Mouse (Mus musculus): ENCODE measurements at regions not wholly inside any gene's neighbourhood (a gene's known extent, or its start where the extent isn't known, plus 50 kb on each side); places are given as distances from the start of the nearest gene placed in this dataset.

DNA sequence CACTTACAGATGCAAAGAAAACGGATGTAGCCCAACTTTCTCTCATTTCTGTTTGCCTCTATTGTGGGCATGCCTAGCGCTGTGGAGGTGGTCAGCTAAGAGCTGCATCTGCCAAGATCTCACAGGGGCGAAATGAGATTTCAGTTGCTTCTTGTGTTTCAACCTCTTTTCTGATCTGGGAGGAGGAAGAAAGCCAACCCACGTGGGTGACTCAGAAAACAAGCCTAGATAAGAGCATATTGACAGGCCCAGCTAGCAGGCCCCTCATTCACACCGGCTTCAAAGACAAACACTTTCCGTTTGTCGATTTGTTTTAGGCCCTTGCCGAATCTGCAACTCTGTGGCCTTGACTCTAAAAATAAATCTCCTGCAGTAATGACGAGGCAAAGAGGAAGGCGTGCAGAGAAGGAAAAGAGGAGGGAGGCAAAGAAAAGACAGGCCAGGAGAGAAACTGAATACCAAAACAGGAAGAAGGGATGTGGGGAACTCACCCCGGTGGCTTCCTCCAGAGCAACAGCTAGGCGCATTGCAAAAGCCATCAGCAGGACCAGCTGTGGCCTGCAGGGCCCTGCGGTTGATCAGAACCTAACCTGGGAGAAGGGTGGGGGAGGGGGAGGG lies 407.1 kb downstream of the Bcor start:
- Histone ChIP-seq H3K9ac (no peak overlapping the region), H3K27me3 (peaks cover 26% of the 10 kb centered on the region), H3K27ac (no peak overlapping the region), H3K4me1 (no peaks in the 10 kb centered on the region), H3K4me2 (no peak overlapping the region), H3K9me3 (no peaks in the 10 kb centered on the region), H3K36me3 (no peaks in the 10 kb centered on the region), H3K4me3 (no peak overlapping the region)
- 30% methylated on average over 13 of the region's 13 CpGs for WGBS
- no peak for ATAC-seq (ENCODE audit: insufficient number of reproducible peaks, insufficient read depth, low FRiP score, low TSS enrichment, low read depth)

- WGBS = 95% methylated on average over 2 of the region's 2 CpGs
- Histone ChIP-seq H3K9me3 (no peaks in the 10 kb centered on the region), H3K4me1 (no peaks in the 10 kb centered on the region), H3K36me3 (no peaks in the 10 kb centered on the region), H3K27ac (no peak overlapping the region), H3K9ac (no peak overlapping the region), H3K4me3 (no peak overlapping the region), H3K4me2 (no peak overlapping the region), H3K27me3 (peaks cover 32% of the 10 kb centered on the region)
- no peak for ATAC-seq (ENCODE audit: insufficient number of reproducible peaks, insufficient read depth, low FRiP score, low TSS enrichment, low read depth)
Observed at GRCm38 (mm10) chrX:11755046-11755445, 405.1 kb downstream of the Bcor start.

DNA sequence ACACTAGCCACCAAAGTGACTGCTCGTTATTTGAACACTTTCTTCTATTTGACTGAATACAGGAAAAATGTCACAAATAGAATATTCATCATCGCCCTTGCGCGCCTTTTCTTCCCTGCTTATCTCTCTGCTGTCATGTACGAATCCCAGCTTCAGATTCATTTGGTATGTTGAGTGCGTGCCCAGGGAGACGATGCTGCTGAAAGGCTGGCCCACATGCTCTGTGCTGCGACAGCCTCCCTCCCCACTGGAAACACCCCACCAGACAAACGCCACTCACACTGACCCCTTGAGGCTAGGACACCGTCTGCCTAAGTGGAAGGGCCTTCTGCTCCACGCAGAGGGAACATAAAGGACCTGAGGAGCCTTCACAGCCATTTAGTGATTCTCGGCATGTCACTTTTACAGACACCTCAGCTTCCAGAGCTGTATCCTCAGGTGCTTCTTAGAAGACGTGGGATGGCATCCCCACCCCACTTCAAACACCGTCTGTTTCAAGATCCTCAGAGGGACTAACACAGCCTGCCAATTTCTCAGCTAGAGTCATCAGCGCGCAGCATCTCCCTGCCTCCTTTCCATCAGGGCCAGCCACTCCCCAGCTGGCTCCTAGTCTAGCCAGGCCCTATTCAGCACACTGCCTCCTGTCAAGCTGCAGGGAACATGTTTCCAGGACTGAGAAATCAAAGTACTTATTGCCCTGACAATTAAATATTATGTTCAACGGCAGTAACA lies 396.6 kb downstream of the Bcor start:
- 78% methylated on average over 17 of the region's 17 CpGs for WGBS
- H3K4me3 ChIP-seq = no peak overlapping the region

GRCm38 (mm10) chrX:11776236-11776899 lies 383.8 kb downstream of the Bcor start:
- no peaks in the 10 kb centered on the region for H3K4me1 ChIP-seq
- ATAC-seq (ENCODE audit: insufficient number of reproducible peaks, insufficient read depth, low FRiP score, low TSS enrichment, low read depth) = no peak
- no peak overlapping the region for H3K4me2 ChIP-seq
- H3K4me3 ChIP-seq = no peak overlapping the region
- no peak overlapping the region for H3K27ac ChIP-seq
- H3K36me3 ChIP-seq = no peaks in the 10 kb centered on the region
- 70% methylated on average over 6 of the region's 6 CpGs for WGBS
- no peaks in the 10 kb centered on the region for H3K9me3 ChIP-seq
- H3K9ac ChIP-seq = no peak overlapping the region
- peaks cover 6% of the 10 kb centered on the region; the same call in 1 of the 2 replicates for H3K27me3 ChIP-seq

More for the DNA sequence above, 396.6 kb downstream of the Bcor start:
- ATAC-seq (ENCODE audit: insufficient number of reproducible peaks, insufficient read depth, low FRiP score, low TSS enrichment, low read depth) = no peak
- Histone ChIP-seq H3K9ac (no peak overlapping the region), H3K27me3 (peaks cover 7% of the 10 kb centered on the region; the same call in 1 of the 2 replicates), H3K36me3 (no peaks in the 10 kb centered on the region), H3K9me3 (no peaks in the 10 kb centered on the region), H3K27ac (no peak overlapping the region), H3K4me1 (no peaks in the 10 kb centered on the region), H3K4me2 (no peak overlapping the region)

GRCm38 (mm10) chrX:11795010-11795409 lies 365.1 kb downstream of the Bcor start:
- Histone ChIP-seq H3K4me2 (no peak overlapping the region), H3K4me3 (no peak overlapping the region), H3K9ac (no peak overlapping the region), H3K9me3 (no peaks in the 10 kb centered on the region), H3K27me3 (peaks cover 18% of the 10 kb centered on the region; the same call in 1 of the 2 replicates), H3K4me1 (peaks cover 3% of the 10 kb centered on the region; the same call in 1 of the 2 replicates), H3K36me3 (no peaks in the 10 kb centered on the region), H3K27ac (no peak overlapping the region)
- WGBS = 68% methylated on average over 6 of the region's 6 CpGs
- no peak for ATAC-seq (ENCODE audit: insufficient number of reproducible peaks, insufficient read depth, low FRiP score, low TSS enrichment, low read depth)

DNA sequence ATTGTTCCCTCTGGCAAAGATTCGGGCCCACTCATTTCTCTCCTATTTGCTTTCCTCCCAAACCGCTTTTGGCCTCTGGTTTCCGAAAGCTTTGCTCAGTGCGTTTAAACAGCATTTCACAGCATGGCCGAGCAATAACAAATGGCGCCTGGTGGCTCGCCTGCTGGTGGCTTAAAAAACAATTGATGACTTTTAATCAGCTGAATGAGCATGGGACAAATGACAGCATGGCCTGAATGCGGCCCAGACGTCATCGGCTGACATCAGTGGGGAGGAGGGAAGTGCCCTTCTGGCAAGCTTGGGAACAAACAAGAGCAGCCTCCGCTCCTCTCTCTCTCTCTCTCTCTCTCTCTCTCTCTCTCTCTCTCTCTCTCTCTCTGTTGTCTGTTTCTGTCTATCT lies 362.3 kb downstream of the Bcor start:
- Histone ChIP-seq H3K4me1 (peaks cover 3% of the 10 kb centered on the region), H3K36me3 (no peaks in the 10 kb centered on the region), H3K27me3 (peaks cover 34% of the 10 kb centered on the region), H3K27ac (no peak overlapping the region), H3K9me3 (no peaks in the 10 kb centered on the region), H3K4me3 (no peak overlapping the region), H3K9ac (no peak overlapping the region), H3K4me2 (no peak overlapping the region)
- WGBS = 30% methylated on average over 11 of the region's 11 CpGs
- no peak for ATAC-seq (ENCODE audit: insufficient number of reproducible peaks, insufficient read depth, low FRiP score, low TSS enrichment, low read depth)

DNA sequence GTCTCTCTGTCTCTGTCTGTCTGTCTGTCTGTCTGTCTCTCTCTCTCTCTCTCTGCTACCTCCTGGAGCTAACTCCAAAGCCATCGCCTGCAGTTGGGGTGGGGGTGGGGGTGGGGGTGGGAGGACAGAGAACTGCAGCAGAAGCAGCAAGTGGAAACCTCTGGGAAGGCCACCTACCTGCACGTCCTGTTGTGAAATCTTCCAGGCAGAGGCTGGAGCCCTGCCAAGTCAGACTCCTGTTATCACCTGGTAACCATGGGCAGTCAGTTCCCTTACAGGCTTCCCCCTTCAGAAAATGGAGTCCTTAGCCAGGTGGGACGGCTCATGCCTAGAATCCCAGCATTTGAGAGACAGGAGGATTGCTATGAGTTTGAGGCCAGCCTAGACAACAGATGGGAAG lies 361.8 kb downstream of the Bcor start:
- 26% methylated on average over 3 of the region's 3 CpGs for WGBS
- H3K9ac ChIP-seq = no peak overlapping the region
- H3K27ac ChIP-seq = no peak overlapping the region
- H3K36me3 ChIP-seq = no peaks in the 10 kb centered on the region
- no peaks in the 10 kb centered on the region for H3K9me3 ChIP-seq
- peaks cover 7% of the 10 kb centered on the region for H3K4me1 ChIP-seq
- H3K4me3 ChIP-seq = no peak overlapping the region
- H3K27me3 ChIP-seq = peaks cover 36% of the 10 kb centered on the region
- ATAC-seq (ENCODE audit: insufficient number of reproducible peaks, insufficient read depth, low FRiP score, low TSS enrichment, low read depth) = no peak
- H3K4me2 ChIP-seq = no peak overlapping the region

DNA sequence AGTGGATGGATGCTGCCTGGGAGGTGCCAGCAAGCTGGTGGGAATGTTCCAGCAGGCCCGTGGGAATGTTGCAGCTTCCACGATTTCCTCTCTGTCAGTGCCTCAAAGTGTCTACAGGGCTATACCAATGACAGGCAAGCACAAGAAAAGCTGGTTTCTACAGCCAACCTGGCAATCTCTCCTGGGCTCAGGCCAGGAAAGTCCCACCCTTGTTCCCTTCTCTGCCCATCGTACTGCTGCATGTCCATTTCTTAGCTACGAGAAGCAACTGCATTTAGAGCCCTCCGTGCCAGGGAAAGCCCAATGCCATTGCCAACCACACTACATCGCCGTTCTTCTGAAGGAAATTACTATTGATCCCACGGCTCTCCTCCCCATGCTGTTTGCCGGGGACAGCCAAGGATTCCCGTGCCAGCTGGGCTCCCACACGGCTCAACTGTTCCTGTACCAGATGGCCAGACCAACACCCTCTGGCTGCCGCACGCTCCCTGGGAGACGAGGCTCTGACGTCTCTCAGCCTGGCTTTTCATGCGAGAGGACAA lies 359.7 kb downstream of the Bcor start:
- Histone ChIP-seq H3K9me3 (no peaks in the 10 kb centered on the region), H3K4me3 (no peak overlapping the region), H3K4me1 (peaks cover 12% of the 10 kb centered on the region), H3K27ac (no peak overlapping the region), H3K4me2 (no peak overlapping the region), H3K9ac (no peak overlapping the region), H3K36me3 (no peaks in the 10 kb centered on the region), H3K27me3 (peaks cover 58% of the 10 kb centered on the region)
- WGBS = 73% methylated on average over 16 of the region's 16 CpGs
- no peak for ATAC-seq (ENCODE audit: insufficient number of reproducible peaks, insufficient read depth, low FRiP score, low TSS enrichment, low read depth)

DNA sequence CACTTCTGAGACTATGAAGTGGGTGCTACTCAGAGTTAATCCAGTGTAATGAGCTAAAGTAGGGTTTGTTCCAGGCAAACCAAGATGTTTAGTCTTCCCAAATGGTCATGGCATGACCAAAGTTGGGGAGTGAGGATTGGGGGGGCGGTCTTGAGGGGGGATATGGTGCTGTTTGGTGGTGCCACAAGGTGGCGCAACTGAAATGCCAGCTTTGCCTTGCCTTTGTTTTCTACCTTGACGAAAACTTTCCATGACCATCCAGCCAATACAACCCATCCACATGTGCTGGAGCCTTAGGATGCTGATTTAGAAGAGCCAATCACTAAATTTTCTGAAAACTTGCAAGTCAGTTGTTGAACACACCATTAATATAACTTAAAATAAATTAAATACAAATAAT lies 358.9 kb downstream of the Bcor start:
- no peak for ATAC-seq (ENCODE audit: insufficient number of reproducible peaks, insufficient read depth, low FRiP score, low TSS enrichment, low read depth)
- Histone ChIP-seq H3K4me1 (peaks cover 12% of the 10 kb centered on the region), H3K9me3 (no peaks in the 10 kb centered on the region), H3K27me3 (peaks cover 65% of the 10 kb centered on the region), H3K4me2 (no peak overlapping the region), H3K36me3 (no peaks in the 10 kb centered on the region), H3K27ac (no peak overlapping the region), H3K9ac (no peak overlapping the region), H3K4me3 (no peak overlapping the region)
- WGBS = 58% methylated on average over 3 of the region's 3 CpGs

DNA sequence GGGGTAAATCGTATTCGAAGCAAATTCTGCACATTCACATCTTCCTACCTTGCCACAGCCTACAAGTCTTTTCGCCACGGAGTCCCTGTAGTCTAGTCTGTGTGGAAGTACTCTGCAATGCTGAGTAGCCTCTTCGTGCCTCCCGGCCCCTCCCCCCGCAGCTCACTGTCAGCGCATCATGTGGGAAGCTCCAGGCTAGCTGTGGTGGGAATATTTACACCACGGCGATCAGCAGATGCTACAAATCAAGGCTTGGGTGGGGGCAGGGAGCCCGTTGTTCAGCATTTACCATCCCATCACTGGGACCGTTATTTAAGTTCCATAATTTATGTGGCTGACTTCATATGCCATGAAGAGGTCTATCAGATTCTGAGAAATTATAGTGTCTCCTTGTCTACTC lies 358.5 kb downstream of the Bcor start:
- Histone ChIP-seq H3K4me3 (no peak overlapping the region), H3K9me3 (no peaks in the 10 kb centered on the region), H3K9ac (no peak overlapping the region), H3K27me3 (peaks cover 69% of the 10 kb centered on the region), H3K27ac (no peak overlapping the region), H3K4me1 (peaks cover 14% of the 10 kb centered on the region), H3K36me3 (no peaks in the 10 kb centered on the region), H3K4me2 (no peak overlapping the region)
- ATAC-seq (ENCODE audit: insufficient number of reproducible peaks, insufficient read depth, low FRiP score, low TSS enrichment, low read depth) = no peak
- 49% methylated on average over 12 of the region's 12 CpGs for WGBS

- 51% methylated on average over 8 of the region's 8 CpGs for WGBS
- H3K36me3 ChIP-seq = no peaks in the 10 kb centered on the region
- peaks cover 76% of the 10 kb centered on the region for H3K27me3 ChIP-seq
- H3K9me3 ChIP-seq = no peaks in the 10 kb centered on the region
- ATAC-seq (ENCODE audit: insufficient number of reproducible peaks, insufficient read depth, low FRiP score, low TSS enrichment, low read depth) = peak; percentile 80; the same call in 1 of the 2 replicates
- H3K4me1 ChIP-seq = peaks cover 17% of the 10 kb centered on the region
- no peak overlapping the region for H3K4me2 ChIP-seq
- no peak overlapping the region for H3K9ac ChIP-seq
- no peak overlapping the region for H3K4me3 ChIP-seq
- no peak overlapping the region; the same call in 1 of the 2 replicates for H3K27ac ChIP-seq
Observed at GRCm38 (mm10) chrX:11802074-11802899, 357.9 kb downstream of the Bcor start.

Measured in embryonic facial prominence, embryonic 13.5 days (tissue).